Mouse (Mus musculus) heart, embryonic 15.5 days (tissue): Measurements from ENCODE around the gene 2900026A02Rik. TPM values are rescaled to one million over a fixed set of nuclear protein-coding genes. Genes with fewer than 3 reads are reported as not detected.

Experiments used
- ATAC-seq: fragments of 200-750 bp; cut with Nextera tagmentation; replicated peaks from 2 replicates; pipeline ENCODE4 v1.8.0; 2017; ENCODE audit warnings: low read depth, moderate TSS enrichment; ENCODE audit not compliant: insufficient number of reproducible peaks, insufficient read depth, low FRiP score
- H3K27ac ChIP-seq: fragments of 300-500 bp; sonication (generic); 2 replicates; pipeline ENCODE4 v1.5.1; 2015; ENCODE audit warnings: mild to moderate bottlenecking, inconsistent platforms
- H3K27me3 ChIP-seq: fragments of 300-500 bp; sonication (generic); 2 replicates; pipeline ENCODE4 v1.6.1; 2015; ENCODE audit warnings: inconsistent platforms
- H3K36me3 ChIP-seq: fragments of 300-500 bp; sonication (generic); 2 replicates; pipeline ENCODE4 v1.6.1; 2015; ENCODE audit warnings: mild to moderate bottlenecking, inconsistent platforms
- H3K4me1 ChIP-seq: fragments of 300-500 bp; sonication (generic); replicated peaks from 2 replicates; pipeline ENCODE4 v1.6.1; 2015; ENCODE audit warnings: inconsistent platforms
- H3K4me2 ChIP-seq: fragments of 300-500 bp; sonication (generic); 2 replicates; pipeline ENCODE4 v1.6.1; 2015; ENCODE audit warnings: inconsistent platforms, mild to moderate bottlenecking, moderate library complexity
- H3K4me3 ChIP-seq: fragments of 300-500 bp; sonication (generic); 2 replicates; pipeline ENCODE4 v1.5.1; 2015; ENCODE audit warnings: mild to moderate bottlenecking, inconsistent platforms
- H3K9ac ChIP-seq: fragments of 300-500 bp; sonication (generic); 2 replicates; pipeline ENCODE4 v1.6.1; 2015; ENCODE audit warnings: mild to moderate bottlenecking, inconsistent platforms
- H3K9me3 ChIP-seq: fragments of 300-500 bp; sonication (generic); replicated peaks from 2 replicates; pipeline ENCODE4 v1.6.1; 2016; ENCODE audit warnings: inconsistent platforms
- WGBS: fragments of 180-500 bp; shearing (Covaris S2); methylation state at CpG from one replicate; pipeline ENCODE4 v1.1.7; 2015; ENCODE audit warnings: mixed read lengths; 5-methylcytosine and 5-hydroxymethylcytosine counted together
- polyA plus RNA-seq: library from polyadenylated mRNA; unstranded; fragments of >200 nt; fragmentation: Nextera tagmentation; extraction: Ambion mirVana; gene quantifications from 2 replicates; pipeline ENCODE4 v1.2.1, GENCODE M21; 2015

Gene 2900026A02Rik
- polyA plus RNA-seq, 1 experiment from 2014 or later, result 14.1 TPM

GRCm38 (mm10) chr5:113195451-113195850 lies 25.6 kb downstream of the 2900026A02Rik start:
- Histone ChIP-seq H3K9me3 (no peaks in the 10 kb centered on the region), H3K27ac (no peak overlapping the region), H3K36me3 (0 out of 2 replicates have a peak, but pooled peaks cover 4% of the 10 kb centered on the region), H3K9ac (no peak overlapping the region), H3K4me2 (no peak overlapping the region), H3K4me3 (no peak overlapping the region), H3K4me1 (peaks cover 31% of the 10 kb centered on the region), H3K27me3 (no peaks in the 10 kb centered on the region; the same call in 1 of the 2 replicates)
- 77% methylated on average over 12 of the region's 12 CpGs for WGBS
- no peak for ATAC-seq

GRCm38 (mm10) chr5:113193762-113194161 lies 27.3 kb downstream of the 2900026A02Rik start:
- H3K9ac ChIP-seq, result no peak overlapping the region
- 88% methylated on average over 18 of the region's 18 CpGs for WGBS
- no peaks in the 10 kb centered on the region for H3K9me3 ChIP-seq
- no peak overlapping the region for H3K4me3 ChIP-seq
- no peaks in the 10 kb centered on the region; the same call in 1 of the 2 replicates for H3K27me3 ChIP-seq
- H3K27ac ChIP-seq, result no peak overlapping the region
- H3K4me1 ChIP-seq, result peaks cover 19% of the 10 kb centered on the region
- ATAC-seq, result no peak
- H3K36me3 ChIP-seq, result 0 out of 2 replicates have a peak, but pooled peaks cover 4% of the 10 kb centered on the region
- no peak overlapping the region for H3K4me2 ChIP-seq

GRCm38 (mm10) chr5:113191901-113192300 lies 29.1 kb downstream of the 2900026A02Rik start:
- 78% methylated on average over 14 of the region's 14 CpGs for WGBS

GRCm38 (mm10) chr5:113190558-113190957 lies 30.5 kb downstream of the 2900026A02Rik start:
- Histone ChIP-seq H3K27ac (no peak overlapping the region), H3K27me3 (no peaks in the 10 kb centered on the region; the same call in 1 of the 2 replicates), H3K4me3 (no peak overlapping the region), H3K4me2 (no peak overlapping the region), H3K9ac (no peak overlapping the region), H3K36me3 (0 out of 2 replicates have a peak, but pooled peaks cover 4% of the 10 kb centered on the region), H3K9me3 (no peaks in the 10 kb centered on the region), H3K4me1 (no peaks in the 10 kb centered on the region)
- 63% methylated on average over 14 of the region's 14 CpGs for WGBS
- no peak for ATAC-seq

More at GRCm38 (mm10) chr5:113191901-113192300, 29.1 kb downstream of the 2900026A02Rik start:
- Histone ChIP-seq H3K36me3 (0 out of 2 replicates have a peak, but pooled peaks cover 4% of the 10 kb centered on the region), H3K4me1 (peaks cover 6% of the 10 kb centered on the region; the same call in 1 of the 2 replicates), H3K27ac (no peak overlapping the region), H3K9me3 (no peaks in the 10 kb centered on the region), H3K27me3 (no peaks in the 10 kb centered on the region; the same call in 1 of the 2 replicates), H3K4me3 (no peak overlapping the region), H3K9ac (no peak overlapping the region), H3K4me2 (no peak overlapping the region)
- ATAC-seq, result no peak

- Histone ChIP-seq H3K4me1 (peaks cover 22% of the 10 kb centered on the region), H3K4me3 (no peak overlapping the region), H3K9ac (no peak overlapping the region), H3K4me2 (no peak overlapping the region), H3K36me3 (no peaks in the 10 kb centered on the region), H3K27ac (peak overlapping the region; percentile 81), H3K27me3 (no peaks in the 10 kb centered on the region), H3K9me3 (no peaks in the 10 kb centered on the region)
- no peak for ATAC-seq
- 36% methylated on average over 6 of the region's 6 CpGs for WGBS
These were observed 39.6 kb downstream of the 2900026A02Rik start for GRCm38 (mm10) chr5:113181441-113181840.

GRCm38 (mm10) chr5:113180755-113181154 lies 40.3 kb downstream of the 2900026A02Rik start:
- H3K27ac ChIP-seq, result peak overlapping the region; percentile 81
- no peaks in the 10 kb centered on the region for H3K36me3 ChIP-seq
- 0 out of 2 replicates have a peak overlapping the region, but pooled peaks have one; percentile 35 for H3K9ac ChIP-seq
- H3K27me3 ChIP-seq, result no peaks in the 10 kb centered on the region
- H3K4me1 ChIP-seq, result peaks cover 22% of the 10 kb centered on the region
- WGBS, result 75% methylated on average over 15 of the region's 15 CpGs
- peak overlapping the region; percentile 36; the same call in 1 of the 2 replicates for H3K4me3 ChIP-seq
- ATAC-seq, result no peak
- peak overlapping the region; percentile 60 for H3K4me2 ChIP-seq
- no peaks in the 10 kb centered on the region for H3K9me3 ChIP-seq

- H3K9me3 ChIP-seq, result no peaks in the 10 kb centered on the region
- WGBS, result 1% methylated on average over 29 of the region's 30 CpGs
These were observed 41.0 kb downstream of the 2900026A02Rik start for GRCm38 (mm10) chr5:113179843-113180682.

GRCm38 (mm10) chr5:113179451-113179842 lies 41.6 kb downstream of the 2900026A02Rik start:
- ATAC-seq, result no peak
- Histone ChIP-seq H3K4me3 (peak overlapping the region; percentile 36), H3K36me3 (no peaks in the 10 kb centered on the region), H3K27ac (peak overlapping the region; percentile 81), H3K4me1 (peaks cover 26% of the 10 kb centered on the region), H3K27me3 (no peaks in the 10 kb centered on the region), H3K4me2 (peak overlapping the region; percentile 60), H3K9ac (peak overlapping the region; percentile 47; the same call in 1 of the 2 replicates), H3K9me3 (no peaks in the 10 kb centered on the region)
- 1% methylated on average over 8 of the region's 9 CpGs for WGBS

More at GRCm38 (mm10) chr5:113179843-113180682, 41.0 kb downstream of the 2900026A02Rik start:
- Histone ChIP-seq H3K4me1 (peaks cover 24% of the 10 kb centered on the region), H3K27ac (peak overlapping the region; percentile 81), H3K27me3 (no peaks in the 10 kb centered on the region), H3K36me3 (no peaks in the 10 kb centered on the region), H3K4me3 (peak overlapping the region; percentile 36), H3K9ac (peak overlapping the region; percentile 47), H3K4me2 (peak overlapping the region; percentile 60)
- peak; percentile 78 for ATAC-seq

GRCm38 (mm10) chr5:113175976-113176375 lies 45.1 kb downstream of the 2900026A02Rik start:
- H3K4me2 ChIP-seq, result no peak overlapping the region
- no peak for ATAC-seq
- WGBS, result 82% methylated on average over 10 of the region's 10 CpGs
- no peaks in the 10 kb centered on the region for H3K9me3 ChIP-seq
- no peak overlapping the region for H3K4me3 ChIP-seq
- H3K9ac ChIP-seq, result no peak overlapping the region
- no peak overlapping the region for H3K27ac ChIP-seq
- H3K27me3 ChIP-seq, result no peaks in the 10 kb centered on the region
- peaks cover 21% of the 10 kb centered on the region for H3K4me1 ChIP-seq
- no peaks in the 10 kb centered on the region for H3K36me3 ChIP-seq

GRCm38 (mm10) chr5:113174916-113175692 lies 45.9 kb downstream of the 2900026A02Rik start:
- ATAC-seq, result 0 out of 2 replicates have a peak, but pooled peaks have one; percentile 24
- Histone ChIP-seq H3K4me1 (peaks cover 13% of the 10 kb centered on the region), H3K9me3 (no peaks in the 10 kb centered on the region), H3K9ac (no peak overlapping the region), H3K4me3 (no peak overlapping the region), H3K27ac (no peak overlapping the region), H3K27me3 (no peaks in the 10 kb centered on the region), H3K4me2 (no peak overlapping the region), H3K36me3 (no peaks in the 10 kb centered on the region)
- WGBS, result 33% methylated on average over 24 of the region's 24 CpGs

GRCm38 (mm10) chr5:113173318-113173717 lies 47.7 kb downstream of the 2900026A02Rik start:
- Histone ChIP-seq H3K4me3 (no peak overlapping the region), H3K9ac (no peak overlapping the region), H3K27me3 (no peaks in the 10 kb centered on the region), H3K27ac (no peak overlapping the region), H3K9me3 (no peaks in the 10 kb centered on the region), H3K4me2 (no peak overlapping the region), H3K4me1 (peaks cover 4% of the 10 kb centered on the region; the same call in 1 of the 2 replicates), H3K36me3 (no peaks in the 10 kb centered on the region)
- WGBS, result 24% methylated on average over 5 of the region's 5 CpGs
- no peak for ATAC-seq
